Mouse (Mus musculus) embryonic fibroblast, embryonic 13.5 days (primary cell): ENCODE results near the gene Inpp5f.

Experiments used
- CTCF ChIP-seq: IDR thresholded peaks from 2 replicates; pipeline ENCODE4 v1.5.1; 2011; ENCODE audit warnings: mild to moderate bottlenecking, control low read depth, low read length, moderate library complexity, borderline replicate concordance; ENCODE audit not compliant: insufficient read depth
- POLR2A ChIP-seq: IDR thresholded peaks from 2 replicates; pipeline ENCODE4 v1.6.1; 2011; ENCODE audit warnings: low read depth, mild to moderate bottlenecking, control low read depth, low read length, moderate library complexity

DNA sequence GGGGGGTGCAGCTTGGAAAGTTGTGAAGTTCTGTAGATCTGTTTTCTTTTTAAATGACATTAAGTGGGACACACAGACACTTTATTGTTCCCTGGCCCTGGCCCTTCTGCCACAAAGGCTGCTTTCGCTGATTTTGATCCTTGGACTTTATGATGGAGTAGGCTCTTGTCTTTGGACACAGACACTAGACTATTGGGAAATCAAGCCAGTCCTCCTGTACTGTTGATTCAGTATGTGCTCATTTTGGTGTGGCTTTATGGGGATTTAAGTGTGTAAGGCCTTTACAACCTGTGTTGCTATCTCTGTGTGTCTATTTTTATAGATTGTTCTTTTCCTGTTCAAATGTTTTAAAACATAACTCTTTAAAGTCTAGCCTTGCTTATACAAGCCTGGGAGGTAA is 6.5 kb downstream of the Inpp5f start:
- no peak for TF ChIP-seq CTCF
- TF ChIP-seq POLR2A = no peak
